Mouse (Mus musculus): ENCODE data around the gene Qars.
A peak's percentile ranks its signal among the peaks of the same experiment; 100 is the strongest.

Qars gene

DNA sequence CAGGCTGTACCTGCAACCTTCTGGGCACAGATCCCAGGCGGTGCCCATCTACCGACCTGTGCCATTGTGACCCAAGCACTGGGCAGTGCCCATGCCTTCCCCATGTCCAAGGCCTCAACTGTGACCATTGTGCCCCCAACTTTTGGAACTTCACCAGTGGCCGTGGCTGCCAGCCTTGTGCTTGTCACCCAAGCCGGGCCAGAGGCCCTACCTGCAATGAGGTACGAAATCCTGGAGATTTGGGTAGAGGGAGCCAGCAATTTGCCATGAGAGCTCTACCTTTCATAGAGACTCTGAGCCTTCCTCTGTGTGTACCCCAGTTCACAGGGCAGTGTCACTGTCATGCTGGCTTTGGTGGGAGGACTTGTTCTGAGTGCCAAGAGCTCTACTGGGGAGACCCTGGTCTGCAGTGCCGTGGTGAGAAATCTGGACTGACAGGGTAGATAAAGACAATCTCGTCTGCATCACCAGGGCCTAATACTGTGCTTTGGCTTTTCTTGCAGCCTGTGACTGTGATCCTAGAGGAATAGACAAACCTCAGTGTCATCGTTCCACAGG, 20.5 kb upstream of the Qars start:
- DNase-seq (ENCODE audit: low spot score): no peak

DNA sequence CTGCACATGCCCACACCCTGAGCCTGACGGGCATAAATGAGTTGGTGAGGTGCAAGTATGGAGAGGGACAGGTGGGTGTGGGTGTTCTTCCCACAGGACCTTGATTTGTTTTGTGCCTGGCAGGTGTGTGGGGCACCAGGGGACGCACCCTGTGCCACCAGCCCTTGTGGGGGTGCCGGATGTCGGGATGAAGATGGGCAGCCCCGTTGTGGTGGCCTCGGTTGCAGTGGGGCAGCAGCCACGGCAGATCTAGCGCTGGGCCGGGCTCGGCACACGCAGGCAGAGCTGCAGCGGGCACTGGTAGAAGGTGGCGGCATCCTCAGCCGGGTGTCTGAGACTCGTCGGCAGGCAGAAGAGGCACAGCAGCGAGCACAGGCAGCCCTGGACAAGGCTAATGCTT, 19.1 kb upstream of the Qars start:
- no peak for DNase-seq (ENCODE audit: low spot score)

DNA sequence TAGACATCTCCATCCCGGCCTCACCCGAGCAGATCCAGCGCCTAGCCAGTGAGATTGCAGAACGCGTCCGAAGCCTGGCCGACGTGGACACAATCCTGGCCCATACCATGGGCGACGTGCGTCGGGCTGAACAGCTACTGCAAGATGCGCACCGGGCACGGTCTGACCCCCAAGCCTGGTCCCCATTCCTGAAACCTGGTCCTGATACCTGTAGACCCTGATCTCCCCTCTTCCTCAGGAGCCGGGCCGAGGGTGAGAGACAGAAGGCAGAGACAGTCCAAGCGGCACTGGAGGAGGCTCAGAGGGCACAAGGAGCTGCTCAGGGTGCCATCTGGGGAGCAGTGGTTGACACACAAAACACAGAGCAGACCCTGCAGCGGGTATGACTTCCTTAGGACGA, 18.3 kb upstream of the Qars start:
- DNase-seq (ENCODE audit: low spot score): no peak

DNA sequence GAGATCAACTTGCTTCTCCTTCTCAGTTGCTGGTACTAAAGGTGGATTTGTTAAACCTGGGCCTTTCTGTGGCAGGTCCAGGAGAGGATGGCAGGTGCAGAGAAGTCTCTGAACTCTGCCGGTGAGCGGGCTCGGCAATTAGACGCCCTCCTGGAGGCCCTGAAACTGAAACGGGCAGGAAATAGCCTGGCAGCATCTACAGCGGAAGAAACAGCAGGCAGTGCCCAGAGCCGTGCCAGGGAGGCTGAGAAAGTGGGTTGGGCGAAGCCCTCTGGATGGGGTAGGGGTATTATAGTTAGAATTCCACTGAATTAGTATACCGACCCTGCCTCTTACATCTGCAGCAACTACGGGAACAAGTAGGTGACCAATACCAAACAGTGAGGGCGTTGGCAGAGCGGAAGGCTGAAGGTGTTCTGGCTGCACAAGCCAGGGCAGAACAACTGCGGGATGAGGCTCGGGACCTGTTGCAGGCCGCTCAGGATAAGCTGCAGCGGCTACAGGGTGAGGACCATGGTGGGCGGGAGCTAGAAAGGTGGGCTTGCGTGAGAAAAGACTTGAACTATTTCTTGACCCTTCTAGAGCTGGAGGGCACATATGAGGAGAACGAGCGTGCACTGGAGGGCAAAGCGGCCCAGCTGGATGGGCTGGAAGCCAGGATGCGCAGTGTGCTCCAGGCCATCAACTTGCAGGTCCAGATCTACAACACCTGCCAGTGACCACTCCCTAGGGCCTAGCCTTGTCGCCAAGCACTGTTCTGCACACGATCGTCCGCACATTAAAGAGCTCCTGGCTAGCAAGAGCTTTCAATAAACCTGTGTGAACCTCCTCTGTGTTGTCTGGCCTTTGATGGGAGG, 17.6 kb upstream of the Qars start:
- DNase-seq (ENCODE audit: low spot score): no peak

DNA sequence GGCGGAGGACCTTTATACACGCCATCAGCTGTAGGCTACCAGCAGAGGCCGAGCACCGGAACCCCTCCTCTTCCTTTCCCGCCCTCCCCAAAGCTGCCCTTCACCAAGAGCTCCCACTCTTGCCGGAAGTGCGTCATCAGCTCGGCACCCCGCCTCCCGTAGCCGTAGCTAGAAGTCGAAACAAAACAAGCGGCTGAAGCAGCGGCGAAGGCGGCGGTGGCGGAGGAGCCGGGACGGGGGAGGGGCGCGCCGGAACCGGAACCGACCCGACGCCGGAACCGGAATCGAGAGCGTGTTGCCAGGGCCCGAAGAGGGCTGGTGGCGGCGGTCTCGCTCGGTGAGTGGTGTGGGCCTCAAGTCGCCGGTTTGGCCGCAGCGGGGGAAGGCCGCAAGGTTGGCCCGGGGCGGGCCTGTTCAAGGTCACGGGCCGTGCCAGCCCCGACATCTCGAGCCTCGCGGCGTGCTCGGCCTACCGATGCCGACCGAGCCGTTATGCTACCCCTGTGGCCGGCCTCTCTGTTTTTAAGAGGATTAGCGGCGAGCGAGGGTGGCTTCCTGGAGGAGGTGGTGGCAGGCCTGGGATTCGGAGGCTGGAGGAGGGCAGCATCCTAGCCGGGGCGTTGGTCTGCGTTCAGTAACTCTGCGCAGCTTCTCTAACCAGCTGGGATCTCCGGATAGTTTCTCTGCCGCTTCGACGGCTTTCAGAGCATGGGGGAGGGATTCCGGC, 16.8 kb upstream of the Qars start, which contains the start of gene Usp19:
Gene Usp19 (plus strand): TSS at position 44 of the 727 bp plus-strand sequence.
- DNase-seq (ENCODE audit: low spot score): peak; percentile 93

DNA sequence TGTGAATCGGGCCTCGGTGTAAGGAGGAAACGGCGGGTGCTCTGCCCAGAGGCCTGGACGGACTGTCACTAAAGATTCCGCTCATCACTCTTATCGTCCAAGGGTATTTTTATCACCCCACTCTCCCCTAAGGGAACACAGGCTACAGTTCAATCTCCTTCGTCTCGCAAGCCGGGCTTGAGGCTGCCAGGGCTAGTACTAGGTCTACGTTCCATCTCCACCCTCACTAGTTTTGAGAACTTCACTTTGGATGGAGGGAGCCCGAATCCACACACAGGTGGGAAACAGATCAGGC, 16.3 kb upstream of the Qars start:
- DNase-seq (ENCODE audit: low spot score): no peak

DNA sequence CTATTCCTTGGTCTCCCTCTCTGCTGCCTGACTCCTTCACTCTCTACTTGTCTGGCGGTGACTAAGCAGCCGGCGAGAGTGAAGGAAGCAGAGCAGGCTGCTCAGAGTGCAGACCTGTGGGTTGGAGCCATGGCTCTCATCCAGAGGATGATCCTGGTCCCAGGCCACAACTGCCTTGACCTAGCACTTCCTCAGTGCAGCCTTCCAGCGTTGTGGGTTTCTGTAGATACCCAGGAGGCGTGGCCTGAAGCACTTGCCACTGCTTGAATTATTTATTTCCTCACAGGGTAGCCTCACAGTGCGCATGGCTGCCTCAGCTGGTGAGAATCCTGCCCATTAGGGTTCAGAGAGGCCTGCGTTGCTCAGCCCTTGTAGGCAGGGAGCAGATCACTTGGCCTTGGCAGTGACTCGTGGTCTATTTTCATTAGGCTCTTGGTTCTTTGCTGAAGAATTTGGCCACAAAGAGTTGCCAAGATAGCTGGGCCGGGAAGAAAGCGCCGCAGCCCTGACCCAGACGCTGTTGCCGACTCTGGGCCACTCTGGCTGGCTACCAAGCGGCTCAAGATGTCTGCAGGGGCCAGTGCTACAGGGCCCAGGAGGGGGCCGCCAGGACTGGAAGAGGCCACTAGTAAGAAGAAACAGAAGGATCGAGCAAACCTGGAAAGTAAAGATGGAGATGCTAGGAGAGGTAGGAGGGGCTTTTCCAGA, 15.3 kb upstream of the Qars start:
- DNase-seq (ENCODE audit: low spot score): no peak

DNA sequence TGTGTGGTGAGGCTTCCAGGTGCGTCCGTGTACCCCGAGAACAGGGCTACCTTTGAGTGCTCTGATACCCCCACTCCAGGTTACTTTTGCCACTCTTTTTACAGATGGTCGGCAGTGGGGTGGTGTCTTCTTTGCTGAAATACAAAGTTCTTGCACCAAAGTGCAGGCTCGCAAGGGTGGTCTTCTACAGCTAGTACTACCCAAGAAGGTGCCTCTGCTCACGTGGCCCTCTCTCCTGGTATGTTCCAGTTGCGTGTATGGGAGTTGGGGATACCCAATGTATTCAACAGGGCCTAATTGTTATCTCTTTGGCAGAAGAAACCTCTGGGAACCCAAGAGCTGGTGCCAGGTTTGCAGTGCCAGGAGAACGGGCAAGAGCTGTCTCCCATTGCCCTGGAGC, 14.3 kb upstream of the Qars start:
- no peak for DNase-seq (ENCODE audit: low spot score)

DNA sequence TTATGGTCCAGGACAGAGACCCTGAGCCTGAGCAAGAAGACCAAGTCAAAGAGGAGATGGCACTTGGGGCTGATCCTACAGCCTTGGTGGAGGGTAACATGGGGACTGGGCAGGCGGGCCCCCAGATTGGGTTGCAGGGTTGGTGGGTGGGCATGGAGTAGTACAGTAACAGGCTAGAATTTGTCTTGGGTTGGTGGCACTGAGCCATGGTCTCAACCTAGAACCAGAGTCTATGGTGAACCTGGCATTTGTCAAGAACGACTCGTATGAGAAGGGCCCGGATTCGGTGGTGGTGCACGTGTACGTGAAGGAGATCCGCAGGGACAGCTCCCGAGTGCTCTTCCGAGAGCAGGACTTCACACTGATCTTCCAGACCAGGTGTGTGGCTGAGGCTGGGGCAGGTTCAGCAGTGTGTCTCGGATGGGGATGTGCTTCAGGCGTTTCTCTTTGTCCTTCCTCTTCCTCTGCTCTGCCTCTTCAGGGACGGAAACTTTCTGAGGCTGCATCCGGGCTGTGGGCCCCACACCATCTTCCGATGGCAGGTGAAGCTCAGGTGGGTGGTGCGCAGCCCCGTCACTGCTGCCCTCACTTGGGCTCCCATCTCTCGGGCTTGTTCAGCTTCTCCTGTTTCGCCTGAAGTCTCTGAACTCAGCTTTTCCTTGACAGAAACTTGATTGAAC, 13.2 kb upstream of the Qars start:
- DNase-seq (ENCODE audit: low spot score): no peak

DNA sequence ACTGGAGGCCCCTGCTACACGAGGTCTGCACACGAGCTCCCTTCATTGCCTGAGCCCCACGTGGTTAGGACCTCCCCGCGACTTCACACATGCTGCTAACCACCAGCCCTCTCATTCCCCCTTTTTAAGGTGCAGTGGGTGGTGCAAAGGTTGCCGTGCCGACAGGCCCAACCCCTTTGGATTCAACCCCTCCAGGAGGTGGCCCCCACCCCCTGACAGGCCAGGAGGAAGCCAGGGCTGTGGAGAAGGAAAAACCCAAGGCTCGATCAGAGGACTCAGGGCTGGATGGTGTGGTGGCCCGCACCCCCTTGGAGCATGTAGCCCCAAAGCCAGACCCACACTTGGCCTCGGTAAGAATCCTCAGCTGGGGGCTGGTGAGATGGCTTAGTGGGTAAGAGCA, 12.6 kb upstream of the Qars start:
- no peak for DNase-seq (ENCODE audit: low spot score)

DNA sequence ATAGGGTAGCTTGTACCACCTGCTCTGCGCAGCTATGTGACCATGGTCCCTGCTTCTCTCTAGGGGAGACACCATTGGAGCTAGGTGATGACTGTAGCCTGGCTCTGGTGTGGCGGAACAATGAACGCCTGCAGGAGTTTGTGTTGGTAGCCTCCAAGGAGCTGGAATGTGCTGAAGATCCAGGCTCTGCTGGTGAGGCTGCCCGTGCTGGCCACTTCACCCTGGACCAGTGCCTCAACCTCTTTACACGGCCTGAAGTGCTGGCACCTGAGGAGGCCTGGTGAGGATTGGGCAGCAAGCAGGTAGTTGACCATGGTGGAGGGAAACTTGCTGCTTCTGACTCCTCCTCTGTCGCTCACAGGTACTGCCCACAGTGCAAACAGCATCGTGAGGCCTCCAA, 8.3 kb upstream of the Qars start:
- no peak for DNase-seq (ENCODE audit: low spot score)

DNA sequence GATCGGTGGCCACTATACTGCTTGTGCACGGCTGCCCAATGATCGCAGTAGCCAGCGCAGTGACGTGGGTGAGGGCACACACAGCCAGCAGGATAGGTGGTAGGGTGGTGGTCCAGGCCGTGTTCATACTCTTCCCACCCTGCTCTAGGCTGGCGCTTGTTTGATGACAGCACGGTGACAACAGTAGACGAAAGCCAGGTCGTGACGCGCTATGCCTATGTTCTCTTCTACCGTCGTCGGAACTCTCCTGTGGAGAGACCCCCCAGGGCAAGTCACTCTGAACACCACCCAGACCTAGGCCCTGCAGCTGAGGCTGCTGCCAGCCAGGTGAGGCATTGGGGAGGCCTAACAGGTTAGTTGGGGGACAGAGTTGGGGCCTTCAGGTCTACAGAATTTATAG, 7.6 kb upstream of the Qars start:
- no peak for DNase-seq (ENCODE audit: low spot score)

DNA sequence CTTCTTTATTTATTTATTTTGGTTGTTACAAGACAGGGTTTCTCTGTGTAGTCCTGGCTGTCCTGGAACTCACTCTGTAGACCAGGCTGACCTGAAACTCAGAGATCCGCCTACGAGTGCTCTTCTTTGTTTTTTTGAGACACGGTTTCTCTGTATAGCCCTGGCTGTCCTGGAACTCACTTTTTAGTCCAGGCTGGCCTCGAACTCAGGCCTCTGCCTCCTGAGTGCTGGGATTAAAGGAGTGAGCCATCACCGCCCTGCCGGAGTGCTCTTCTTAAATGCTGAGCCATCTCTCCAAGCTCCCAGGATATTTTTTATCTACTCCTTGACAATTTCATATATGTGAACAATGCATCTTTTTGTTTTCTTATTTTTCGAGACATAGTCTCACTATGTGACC, 605 bp upstream of the Qars start:
- no peak for DNase-seq (ENCODE audit: low spot score)

DNA sequence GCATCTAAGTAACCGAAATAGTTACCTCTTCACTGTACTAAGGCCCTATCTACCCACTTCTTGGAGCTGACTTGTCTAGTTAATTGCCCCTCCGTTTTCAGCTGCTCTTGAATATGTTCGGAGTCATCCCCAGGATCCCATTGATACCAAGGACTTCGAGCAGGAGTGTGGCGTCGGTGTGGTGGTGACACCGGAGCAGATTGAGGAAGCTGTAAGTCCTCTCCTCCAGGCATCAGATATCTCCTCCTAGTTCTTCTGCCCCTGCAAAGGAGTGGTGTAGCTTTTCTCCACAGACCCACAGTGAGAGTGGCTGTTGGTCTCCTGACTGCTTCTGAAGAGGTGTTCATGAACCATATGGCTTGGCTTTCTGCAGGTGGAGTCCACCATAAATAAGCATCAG, 1.3 kb downstream of the Qars start:
- no peak for DNase-seq (ENCODE audit: low spot score)

DNA sequence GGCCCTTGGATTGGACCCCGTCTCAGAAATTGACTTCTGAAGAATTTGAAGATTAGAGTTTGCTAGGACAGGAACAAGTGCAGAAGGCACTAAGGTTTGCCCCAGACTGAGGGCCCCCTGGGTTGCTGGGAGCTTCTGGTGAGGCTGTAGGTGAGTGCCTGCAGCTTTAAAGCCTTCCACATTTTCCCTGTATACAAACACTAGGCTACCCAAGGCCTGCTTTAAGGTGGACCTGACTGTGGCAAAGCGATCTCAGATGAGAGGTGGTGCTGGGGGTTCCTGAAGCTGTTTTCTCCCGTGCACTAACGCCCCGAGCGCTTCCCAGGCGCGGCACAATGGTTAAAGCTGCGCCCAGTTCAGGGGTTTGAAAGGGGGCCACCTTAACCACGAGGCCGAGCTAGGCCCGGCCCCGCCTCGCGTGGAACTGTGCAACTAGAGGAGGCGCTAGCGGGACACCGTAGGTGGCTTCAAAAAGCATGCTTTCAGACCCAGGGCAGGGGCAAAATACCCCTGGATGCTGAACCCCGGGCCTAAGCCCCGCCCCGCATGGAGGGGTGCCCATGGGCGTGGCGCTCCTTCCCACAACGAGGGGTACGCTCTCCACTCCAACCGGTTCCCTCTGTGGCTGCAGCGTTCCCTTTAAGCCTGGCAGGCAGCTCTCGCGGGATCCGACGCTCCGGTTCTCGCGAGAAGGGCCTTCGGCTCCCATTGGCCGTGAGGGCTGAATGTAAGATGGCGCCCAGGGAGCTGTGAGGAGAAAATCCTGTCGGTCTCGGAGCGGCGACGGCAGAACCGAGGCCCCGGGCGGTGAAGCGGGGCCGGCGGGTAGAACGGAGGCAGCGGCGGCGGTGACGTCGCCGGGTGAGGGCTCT, 9.1 kb downstream of the Qars start, which contains the start of gene Qrich1:
Gene Qrich1 (plus strand): TSS at position 427 of the 872 bp plus-strand sequence.
- peak; percentile 93 for DNase-seq (ENCODE audit: low spot score)

DNA sequence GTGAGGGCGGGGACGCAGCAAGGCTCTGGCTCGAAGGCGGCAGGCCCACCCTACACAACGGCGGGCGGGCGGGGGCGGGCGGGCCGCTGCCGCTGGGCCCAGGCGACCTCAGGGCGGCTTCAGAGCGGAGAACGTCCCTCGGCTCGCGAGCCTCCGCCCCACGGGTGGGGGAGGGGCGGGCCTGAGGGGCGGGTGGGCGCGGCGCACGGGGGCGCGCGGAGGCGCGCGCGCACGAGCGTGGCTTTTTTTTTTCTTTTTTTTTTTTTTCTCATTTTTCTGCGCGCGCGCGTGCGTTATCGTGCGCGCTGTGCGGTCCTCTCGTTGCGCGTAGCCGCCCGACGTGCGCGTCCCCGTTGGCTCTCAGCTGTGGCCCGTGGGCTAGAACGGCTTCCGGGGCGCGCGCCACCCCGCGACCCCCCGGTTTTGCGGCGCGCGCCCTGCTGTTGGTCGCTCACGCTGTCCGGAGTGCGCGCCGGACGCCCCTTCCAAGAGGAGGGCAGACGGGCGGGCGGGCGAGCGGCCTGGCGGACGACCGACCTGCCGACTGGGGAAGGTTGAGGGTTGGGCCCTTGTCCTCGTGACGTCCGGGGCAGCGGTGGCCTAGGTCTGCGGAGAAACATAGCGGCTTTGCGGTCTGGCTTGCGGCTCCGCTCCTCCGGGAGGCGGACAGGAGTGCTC, 9.9 kb downstream of the Qars start:
- peak; percentile 69 for DNase-seq (ENCODE audit: low spot score)

DNA sequence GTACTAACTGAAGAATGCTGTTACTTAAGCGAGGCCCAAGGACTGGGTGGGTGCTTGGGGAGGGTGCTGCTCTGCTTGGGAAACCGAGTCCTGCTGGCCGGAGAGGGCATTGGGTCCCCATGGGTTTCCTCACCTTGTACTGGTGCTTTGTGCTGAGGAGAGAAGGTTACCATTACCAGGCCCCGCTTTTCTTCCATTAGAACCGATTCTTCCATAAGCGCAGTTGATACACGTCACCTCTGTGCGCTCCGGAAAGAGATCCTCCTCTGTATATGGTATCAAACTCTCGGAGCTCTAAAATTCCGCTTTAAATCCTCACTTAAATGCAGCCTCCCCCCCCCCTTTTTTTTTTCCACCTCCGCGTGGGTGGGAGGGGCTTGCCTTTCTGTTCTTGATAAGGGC, 10.4 kb downstream of the Qars start:
- DNase-seq (ENCODE audit: low spot score): peak; percentile 28

DNA sequence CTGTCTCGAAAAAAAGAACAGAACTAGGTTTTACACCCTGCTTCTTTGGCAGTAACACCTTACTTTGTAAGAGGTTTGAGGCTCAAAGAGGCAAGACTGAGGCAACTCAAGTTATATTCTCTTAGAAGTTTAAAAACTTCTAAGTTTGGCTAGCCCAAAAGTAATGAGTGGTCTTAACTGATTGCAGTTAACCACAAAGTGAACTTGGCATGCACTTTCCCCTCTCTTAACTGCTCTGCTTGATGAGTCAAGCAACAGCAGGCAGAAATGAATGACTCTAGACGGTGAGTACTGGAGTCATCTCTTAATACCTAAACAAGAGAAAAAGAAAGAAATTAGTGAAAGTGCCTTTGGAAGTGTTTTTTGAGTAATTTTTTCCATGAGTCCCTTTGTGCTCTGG, 14.1 kb downstream of the Qars start:
- DNase-seq (ENCODE audit: low spot score): no peak

DNA sequence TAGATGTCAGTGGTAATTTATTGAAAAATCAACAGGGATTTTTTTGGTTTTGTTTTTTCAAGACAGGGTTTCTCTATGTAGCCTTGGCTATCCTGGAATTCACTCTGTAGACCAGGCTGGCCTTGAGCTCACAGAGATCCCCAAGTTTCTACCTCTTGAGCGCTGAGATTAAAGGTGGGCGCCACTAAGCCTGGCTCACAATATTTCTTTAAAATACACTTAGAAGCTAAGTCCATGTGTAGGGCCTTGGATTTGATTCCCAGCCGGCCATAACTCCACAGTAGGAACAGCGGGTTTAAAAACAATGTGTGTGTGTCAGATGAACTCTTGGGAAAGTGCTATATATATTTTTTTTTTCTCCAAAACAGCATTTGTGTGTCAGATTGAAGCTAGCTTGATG, 15.8 kb downstream of the Qars start:
- no peak for DNase-seq (ENCODE audit: low spot score)

DNA sequence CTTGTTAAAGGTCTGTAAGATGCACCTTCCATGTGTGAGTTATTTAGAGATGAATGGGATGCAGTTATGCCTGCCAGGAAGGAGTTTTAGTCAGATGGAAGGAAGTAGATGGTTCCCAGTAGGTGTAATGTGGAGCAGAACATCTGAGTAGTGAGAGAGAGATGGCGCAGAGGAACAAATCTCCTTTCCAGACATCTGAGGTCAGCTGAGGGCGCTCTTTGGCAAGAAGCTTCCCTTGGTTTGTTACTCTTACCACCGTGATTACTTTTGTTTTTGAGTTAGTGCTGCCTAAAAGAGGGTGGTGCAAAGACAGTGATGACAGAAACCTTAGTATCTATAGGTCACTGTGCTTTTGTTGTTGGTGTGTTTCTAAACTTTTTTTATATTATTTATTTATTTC, 17.9 kb downstream of the Qars start:
- no peak for DNase-seq (ENCODE audit: low spot score)

DNA sequence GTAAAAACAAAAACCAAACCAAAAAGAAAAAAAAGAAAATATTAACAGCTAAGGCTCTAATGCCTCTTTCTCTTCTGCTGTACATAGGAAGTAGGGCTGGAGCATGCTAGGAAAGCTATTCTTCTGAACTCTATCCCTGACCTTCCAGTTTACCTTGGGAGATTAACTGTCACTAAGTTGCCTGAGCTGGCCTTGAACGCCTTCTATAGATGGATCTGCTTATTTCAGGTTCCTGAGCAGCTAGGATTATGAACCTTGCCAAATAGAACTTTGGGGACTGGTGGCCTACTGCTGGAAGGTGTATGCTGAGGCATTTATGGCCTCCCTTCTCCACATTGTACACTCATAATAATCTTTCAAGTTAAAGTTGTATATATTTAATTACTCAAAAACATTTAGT, 23.4 kb downstream of the Qars start:
- DNase-seq (ENCODE audit: low spot score): no peak
